Mouse (Mus musculus): ENCODE measurements at regions not wholly inside any gene's neighbourhood (a gene's known extent, or its start where the extent isn't known, plus 50 kb on each side); places are given as distances from the start of the nearest gene placed in this dataset.
"Not testable (repeated sequence)": the region's sequence is repeated elsewhere in the genome, so short reads cannot be mapped to it uniquely, and the experiment has no call there.

- ATAC-seq (replicated peaks; ENCODE audit: poor library complexity) = no peak
These were observed 116.0 kb upstream of the Ghr start for GRCm38 (mm10) chr15:3699234-3699814.

- no peak for ATAC-seq (replicated peaks; ENCODE audit: poor library complexity)
These were observed 102.0 kb upstream of the Ghr start for GRCm38 (mm10) chr15:3685254-3685653.

GRCm38 (mm10) chr15:3677026-3677425, 93.7 kb upstream of the Ghr start:
- not testable (repeated sequence) for ATAC-seq (replicated peaks; ENCODE audit: poor library complexity)

GRCm38 (mm10) chr15:3672586-3672985, 89.3 kb upstream of the Ghr start:
- no peak for ATAC-seq (replicated peaks; ENCODE audit: poor library complexity)

- ATAC-seq (replicated peaks; ENCODE audit: poor library complexity) = no peak
These were observed 87.9 kb upstream of the Ghr start for GRCm38 (mm10) chr15:3671169-3671568.

GRCm38 (mm10) chr15:3669411-3669810, 86.1 kb upstream of the Ghr start:
- no peak for ATAC-seq (replicated peaks; ENCODE audit: poor library complexity)

- no peak for ATAC-seq (replicated peaks; ENCODE audit: poor library complexity)
These were observed 85.6 kb upstream of the Ghr start for GRCm38 (mm10) chr15:3668863-3669262.

- no peak for ATAC-seq (replicated peaks; ENCODE audit: poor library complexity)
These were observed 65.4 kb upstream of the Ghr start for GRCm38 (mm10) chr15:3648741-3649140.

GRCm38 (mm10) chr15:3640091-3640490, 56.8 kb upstream of the Ghr start:
- no peak for ATAC-seq (replicated peaks; ENCODE audit: poor library complexity)

All from megakaryocyte progenitor cell, adult 5-6 weeks (primary cell).